Mouse (Mus musculus): ENCODE results near the gene Pard3b. TPM values are rescaled to one million over a fixed set of nuclear protein-coding genes. Genes with fewer than 3 reads are reported as not detected.

The Pard3b gene
- total RNA-seq, 2 experiments from 2014 or later, result 15.7 to 18.2 TPM

DNA sequence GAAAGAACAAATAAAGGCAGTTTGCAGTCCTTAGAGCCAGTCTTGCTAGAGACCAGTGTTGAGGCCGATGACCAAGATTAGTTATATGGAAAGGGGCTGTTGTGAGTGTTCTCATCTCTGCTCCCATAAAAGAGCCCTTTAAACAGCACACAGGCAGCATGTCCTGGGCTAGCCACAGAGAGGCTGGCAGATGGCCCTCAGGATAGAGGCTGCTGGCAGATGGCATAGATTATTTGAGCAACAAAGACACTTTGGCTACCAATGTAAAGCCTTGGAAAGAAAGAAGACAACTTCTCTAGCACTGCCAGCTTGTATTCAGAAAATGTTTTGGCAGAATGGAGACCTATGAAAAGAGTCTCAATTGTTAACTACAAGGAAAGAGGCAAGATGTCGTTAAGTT, 274.3 kb downstream of the Pard3b start:
- no peak for DNase-seq (ENCODE audit: low spot score in 2 of 2)

DNA sequence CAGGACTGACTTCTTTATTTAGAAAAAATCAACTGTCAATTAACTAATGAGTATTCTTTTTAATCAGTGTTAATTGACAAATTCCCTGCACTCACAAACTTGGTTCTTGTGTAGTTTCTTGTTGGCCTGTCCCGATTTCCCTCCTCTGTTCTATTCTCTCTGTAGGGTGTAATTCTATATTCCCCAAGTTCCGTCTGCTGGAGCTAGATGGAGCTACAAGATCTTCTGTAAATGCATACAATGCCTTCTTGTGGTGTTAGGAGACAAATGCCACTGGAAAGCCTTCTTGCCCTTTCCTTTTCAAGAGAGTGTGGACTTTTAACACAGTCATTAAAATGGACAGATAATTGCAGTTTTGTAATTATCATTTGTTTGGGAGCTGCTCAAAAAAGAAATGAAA, 286.3 kb downstream of the Pard3b start:
- no peak for DNase-seq (ENCODE audit: low spot score in 2 of 2)

DNA sequence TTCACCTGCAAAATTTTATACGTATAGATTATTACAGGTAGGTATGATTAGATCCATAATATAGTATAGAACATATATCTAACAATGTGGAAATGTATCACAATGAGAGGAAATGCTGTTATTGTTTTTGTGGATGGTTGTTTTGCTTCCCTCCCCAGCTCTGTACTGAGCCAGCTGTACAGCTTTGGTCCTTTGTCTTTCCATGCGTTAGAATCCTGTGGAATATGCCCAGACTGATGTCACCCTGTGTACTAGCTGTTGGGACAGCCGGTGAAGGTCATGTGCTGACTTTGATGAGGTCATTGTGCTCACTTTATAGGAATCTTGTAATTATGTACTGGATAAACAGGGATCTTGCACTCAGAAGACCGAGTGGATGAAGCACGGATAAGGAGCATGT, 286.9 kb downstream of the Pard3b start:
- DNase-seq (ENCODE audit: low spot score in 2 of 2), result no peak

DNA sequence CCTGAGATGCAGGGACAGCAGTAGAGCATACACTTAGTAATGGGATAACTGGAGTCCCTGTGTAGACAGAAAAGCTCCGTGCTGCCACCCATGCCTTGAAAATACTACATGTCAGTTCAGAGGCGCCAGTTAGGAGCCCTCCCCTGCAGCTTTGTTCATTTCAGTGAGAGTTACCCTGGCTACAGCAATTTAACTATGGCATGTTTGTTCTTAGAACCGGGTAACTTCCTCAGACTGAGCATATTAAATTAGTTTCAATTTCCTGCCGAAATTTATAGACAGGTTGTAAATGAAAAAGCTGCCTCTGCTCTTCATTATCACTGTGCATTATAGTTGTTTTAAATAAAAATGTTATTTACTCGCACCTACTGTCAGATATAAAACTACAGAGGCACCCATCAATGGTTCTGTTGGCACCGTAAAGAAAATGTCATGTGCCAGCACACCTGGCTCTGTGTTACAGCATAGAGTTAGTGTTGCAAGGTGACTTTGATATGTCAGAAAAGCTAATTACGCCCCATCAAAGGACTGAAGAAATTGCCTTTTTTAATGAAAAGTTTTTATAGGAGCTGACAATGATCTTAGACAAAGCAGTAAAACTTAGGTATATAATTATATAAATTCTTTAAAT, 289.6 kb downstream of the Pard3b start:
- no peak for DNase-seq (ENCODE audit: low spot score in 2 of 2)

DNA sequence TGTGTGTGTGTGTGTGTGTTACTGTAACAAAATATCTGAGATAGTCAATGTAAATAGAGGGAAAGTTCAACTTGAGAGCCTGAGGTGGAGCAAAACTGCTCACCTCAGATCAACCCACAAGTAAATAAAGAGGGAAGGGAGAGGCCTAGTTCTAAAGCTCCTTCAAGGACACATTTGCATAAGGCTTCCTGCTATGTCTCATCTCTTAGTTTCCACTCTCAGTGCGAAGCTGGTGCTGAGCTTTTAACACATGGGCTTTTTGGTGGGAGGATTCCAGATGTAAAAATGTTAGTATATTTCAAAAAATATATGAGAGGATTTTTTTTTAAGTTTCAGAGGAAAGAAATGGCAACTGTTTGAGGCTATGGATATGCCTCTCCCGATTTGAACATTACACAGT, 294.9 kb downstream of the Pard3b start:
- no peak for DNase-seq (ENCODE audit: low spot score in 2 of 2)

DNA sequence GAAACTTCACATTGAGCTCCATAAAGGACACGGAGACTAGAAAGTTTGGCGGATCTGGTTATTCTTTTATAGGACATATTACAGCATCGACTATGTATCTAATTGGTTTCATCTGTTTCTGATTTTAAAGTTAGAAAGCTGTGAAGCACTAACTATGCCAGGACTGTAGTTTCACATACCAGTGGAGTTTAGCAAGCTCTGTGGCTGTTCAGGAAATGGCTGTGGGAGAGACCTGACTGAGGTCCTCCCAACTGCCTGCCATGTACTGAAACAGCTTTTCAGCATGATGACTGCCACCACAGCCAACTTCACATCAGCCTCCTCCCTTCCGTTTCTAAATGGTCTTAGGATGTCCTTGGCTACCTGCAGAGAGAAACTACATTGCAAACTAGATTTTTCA, 296.1 kb downstream of the Pard3b start:
- no peak for DNase-seq (ENCODE audit: low spot score in 2 of 2)

DNA sequence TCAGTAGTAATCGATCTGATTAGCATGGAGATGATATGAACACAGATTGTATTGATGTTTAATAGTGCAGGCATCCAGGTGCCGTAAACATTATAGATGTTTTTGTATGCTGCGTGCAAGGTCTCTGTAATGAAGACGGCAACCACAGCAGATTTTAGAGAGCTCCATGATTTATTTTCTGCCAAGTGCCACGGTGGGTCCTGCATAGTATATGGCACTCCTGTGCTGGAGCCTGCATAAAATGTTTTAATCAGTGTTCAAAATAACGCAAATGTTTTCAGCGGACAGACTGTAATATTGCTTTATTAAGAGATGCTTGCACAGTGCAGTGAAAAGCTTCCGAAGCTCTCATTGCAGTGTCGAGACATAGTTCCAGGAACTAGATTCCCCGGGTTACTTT, 301.3 kb downstream of the Pard3b start:
- no peak for DNase-seq (ENCODE audit: low spot score in 2 of 2)

GRCm38 (mm10) chr1:61961533-61961932, 322.9 kb downstream of the Pard3b start:
- DNase-seq (ENCODE audit: low spot score in 2 of 2), result no peak

DNA sequence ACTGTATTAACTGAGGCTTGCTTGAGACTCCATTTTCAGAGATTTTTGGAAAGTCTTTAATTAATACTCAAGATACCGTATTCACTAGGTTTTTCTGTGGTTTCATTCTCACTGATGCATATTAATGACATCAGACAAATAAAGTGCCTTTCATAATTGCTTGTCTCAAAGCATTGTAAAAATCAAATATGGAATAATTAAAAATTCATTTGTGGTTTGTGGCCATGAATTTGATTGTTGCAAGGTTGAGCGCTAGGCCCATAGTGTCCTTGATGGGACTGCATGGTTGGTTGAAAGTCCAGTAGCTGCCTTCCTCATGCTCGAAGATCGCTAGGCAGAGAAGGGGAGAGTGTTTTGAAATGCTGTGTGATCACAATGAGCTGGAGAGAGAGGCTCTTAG, 323.9 kb downstream of the Pard3b start:
- no peak for DNase-seq (ENCODE audit: low spot score in 2 of 2)

DNA sequence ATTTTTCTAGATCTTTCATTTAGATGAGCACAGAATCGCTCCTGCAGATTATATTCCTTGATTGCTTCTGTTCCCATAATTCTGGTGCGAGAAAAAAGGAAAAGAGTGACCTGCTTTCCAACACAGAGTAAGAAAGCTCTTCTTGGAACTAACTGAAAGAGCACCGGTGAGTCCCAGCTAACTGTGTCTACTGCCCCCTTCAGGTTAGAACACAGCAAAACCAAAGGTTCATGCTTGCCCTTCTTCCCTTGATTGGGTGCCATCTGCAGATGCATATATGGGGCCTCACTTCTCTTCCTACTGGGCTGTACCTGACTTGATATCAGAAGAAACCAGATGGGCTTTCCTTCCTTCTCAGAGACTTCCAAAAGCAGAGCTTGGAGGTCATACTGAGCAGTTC, 328.5 kb downstream of the Pard3b start:
- no peak for DNase-seq (ENCODE audit: low spot score in 2 of 2)

DNA sequence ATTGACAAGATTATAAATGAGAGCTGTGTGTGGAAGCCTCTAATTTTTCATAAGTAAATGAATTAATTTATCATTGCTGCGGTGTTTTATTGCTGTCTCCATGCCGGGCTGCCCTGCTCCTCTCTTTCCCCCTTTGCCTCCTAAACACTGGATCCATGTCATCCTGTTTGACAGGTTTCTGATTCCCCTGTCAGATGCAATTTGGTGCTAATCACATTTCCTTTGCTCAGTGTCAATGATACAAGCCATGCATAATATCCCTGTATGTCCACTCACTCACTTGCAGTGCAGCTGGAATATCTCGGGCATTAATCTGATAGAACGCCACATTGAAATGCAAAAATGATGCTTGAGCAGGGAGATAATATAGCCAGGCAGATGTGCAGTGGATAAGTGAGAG, 329.2 kb downstream of the Pard3b start:
- no peak for DNase-seq (ENCODE audit: low spot score in 2 of 2)

DNA sequence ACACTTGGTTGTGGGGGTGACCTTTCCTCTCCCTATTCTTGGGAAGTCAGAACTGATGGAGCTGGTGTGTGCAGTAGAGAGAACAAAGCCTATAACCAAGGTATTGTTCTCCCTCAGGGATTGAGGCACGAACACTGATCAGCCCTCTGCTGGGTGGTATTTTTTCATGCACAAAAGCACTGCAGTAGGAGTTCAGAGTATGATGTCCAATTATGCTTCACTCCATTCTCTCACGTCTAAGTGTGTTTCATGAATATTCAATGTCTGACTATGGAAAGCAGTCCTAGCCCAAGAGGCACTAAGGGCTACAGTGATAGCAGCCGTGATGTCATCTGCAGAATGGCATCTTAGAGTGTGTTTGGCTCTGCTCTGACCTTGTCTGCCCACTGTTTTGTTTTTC, 359.1 kb downstream of the Pard3b start:
- no peak for DNase-seq (ENCODE audit: low spot score in 2 of 2)

DNA sequence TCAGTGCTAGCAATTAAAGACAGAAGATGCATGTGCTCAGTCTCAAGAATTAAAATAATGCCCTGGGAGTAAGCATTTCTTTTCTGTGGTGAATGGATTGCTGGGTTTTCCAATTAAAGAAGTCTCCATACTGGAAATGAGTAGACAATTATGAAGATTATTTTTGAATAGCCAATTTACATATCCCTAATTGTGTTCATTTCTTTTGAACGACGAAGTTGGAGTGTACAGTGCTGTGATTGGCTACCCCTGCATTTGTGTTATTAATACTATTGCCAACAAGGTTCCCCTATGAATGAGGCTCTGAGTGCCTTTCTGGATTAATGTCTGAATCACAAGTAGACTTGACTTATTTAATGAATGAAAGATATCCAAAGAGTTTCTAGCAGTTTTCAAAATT, 370.2 kb downstream of the Pard3b start:
- no peak for DNase-seq (ENCODE audit: low spot score in 2 of 2)

DNA sequence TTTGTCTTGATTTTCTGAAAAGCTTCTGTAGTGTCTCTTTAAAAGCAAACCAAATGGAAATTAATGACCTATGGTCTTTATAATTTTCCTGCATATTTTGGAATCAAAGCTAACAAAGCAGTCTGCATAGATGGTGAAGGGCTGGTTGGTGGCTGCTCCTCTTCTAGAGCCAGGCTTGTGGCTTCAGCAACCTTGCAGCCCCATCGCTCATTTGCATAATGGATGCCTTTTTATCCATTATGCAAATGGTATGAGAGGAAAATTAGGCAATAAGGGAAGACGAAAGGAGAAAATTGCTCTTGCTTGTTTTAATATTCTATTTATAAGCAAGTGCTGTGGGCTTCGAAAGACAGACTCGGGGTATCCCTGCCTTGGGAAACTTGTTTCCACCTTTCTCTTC, 373.1 kb downstream of the Pard3b start:
- no peak for DNase-seq (ENCODE audit: low spot score in 2 of 2)

- no peak for DNase-seq (ENCODE audit: low spot score in 2 of 2)
Measured at GRCm38 (mm10) chr1:62016536-62017300, 378.1 kb downstream of the Pard3b start.

DNA sequence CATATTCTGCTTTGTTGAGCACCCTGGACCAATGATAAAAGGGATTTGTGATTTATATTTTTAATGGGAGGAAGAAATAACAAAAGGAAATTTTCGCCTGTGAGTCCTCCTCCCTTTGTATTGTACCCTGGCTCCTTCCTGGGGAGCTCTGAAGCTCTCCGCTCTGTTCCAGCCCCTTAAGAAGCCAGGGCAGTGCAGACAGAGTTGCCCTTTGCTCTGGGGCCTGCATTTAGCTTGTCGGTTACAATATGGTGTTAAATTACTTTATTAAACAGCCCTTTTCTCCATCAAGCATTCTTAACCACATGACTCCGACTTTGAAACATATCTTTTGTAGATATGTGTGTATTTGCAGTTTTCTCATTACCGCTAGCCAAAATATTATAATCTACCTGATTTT, 379.7 kb downstream of the Pard3b start:
- DNase-seq (ENCODE audit: low spot score in 2 of 2), result no peak

- DNase-seq (ENCODE audit: low spot score in 2 of 2), result no peak
Measured at GRCm38 (mm10) chr1:62019743-62020142, 381.1 kb downstream of the Pard3b start.

GRCm38 (mm10) chr1:62041718-62042117, 403.1 kb downstream of the Pard3b start:
- DNase-seq (ENCODE audit: low spot score in 2 of 2), result no peak

- no peak for DNase-seq (ENCODE audit: low spot score in 2 of 2)
Measured at GRCm38 (mm10) chr1:62048592-62048991, 410.0 kb downstream of the Pard3b start.

DNA sequence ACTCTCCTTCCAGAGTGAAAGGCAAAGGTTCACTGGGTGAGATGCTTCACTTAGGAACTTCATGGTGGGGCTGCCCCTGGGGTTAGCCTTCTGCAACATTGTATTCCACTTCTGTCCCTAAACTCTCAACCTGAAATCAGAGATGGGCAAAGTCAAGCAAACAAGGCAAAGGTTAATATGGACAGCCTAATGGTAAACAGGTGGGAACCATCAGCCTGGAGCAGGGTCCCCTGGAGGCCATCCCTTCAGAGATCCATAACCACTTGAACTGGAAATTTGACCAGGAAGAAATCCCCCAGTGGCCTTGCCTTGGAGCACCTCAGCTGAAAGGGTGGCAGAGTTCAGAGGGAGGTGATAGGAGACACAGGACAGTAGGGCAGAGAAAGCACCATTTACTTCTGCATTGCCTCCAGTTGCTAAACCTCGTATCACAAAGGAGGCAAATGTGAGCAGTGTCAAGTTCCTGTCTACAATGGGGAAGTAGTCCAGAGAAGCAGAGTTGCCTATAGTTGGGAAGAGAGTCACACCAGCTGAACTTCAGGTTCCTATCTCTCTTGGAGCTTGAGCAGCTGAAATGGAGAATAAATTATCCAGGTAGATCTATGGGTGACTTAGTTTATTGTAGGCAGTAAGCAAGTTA, 412.7 kb downstream of the Pard3b start:
- DNase-seq (ENCODE audit: low spot score in 2 of 2), result no peak

GRCm38 (mm10) chr1:62053167-62053638, 414.6 kb downstream of the Pard3b start:
- DNase-seq (ENCODE audit: low spot score in 2 of 2), result no peak

GRCm38 (mm10) chr1:62055280-62055679, 416.7 kb downstream of the Pard3b start:
- DNase-seq (ENCODE audit: low spot score in 2 of 2), result no peak

Measured in gastrocnemius, postnatal 4 days (tissue).